Mouse (Mus musculus) limb, embryonic 14.5 days (tissue): ENCODE results near the gene Cdk5rap2. TPM values are rescaled to one million over a fixed set of nuclear protein-coding genes. Genes with fewer than 3 reads are reported as not detected.

ENCODE experiments used
- ATAC-seq: fragments of 200-750 bp; cut with Nextera tagmentation; 2 replicates; pipeline ENCODE4 v1.8.0; 2017; ENCODE audit warnings: low read depth, moderate number of reproducible peaks, moderate TSS enrichment; ENCODE audit not compliant: low FRiP score
- DNase-seq: peaks from one replicate; pipeline ENCODE4 v3.0.0-alpha.2; 2015; ENCODE audit warnings: low spot score
- H3K27ac ChIP-seq: fragments of 300-500 bp; sonication (generic); replicated peaks from 2 replicates; pipeline ENCODE4 v1.5.1; 2014; ENCODE audit warnings: low read depth, mild to moderate bottlenecking, low read length, moderate library complexity, mixed read lengths
- H3K27me3 ChIP-seq: fragments of 300-500 bp; sonication (generic); 2 replicates; pipeline ENCODE4 v1.6.1; 2014; ENCODE audit warnings: low read length, mixed read lengths; ENCODE audit not compliant: control insufficient read depth, insufficient read depth
- H3K36me3 ChIP-seq: fragments of 300-500 bp; sonication (generic); 2 replicates; pipeline ENCODE4 v1.6.1; 2014; ENCODE audit warnings: mild to moderate bottlenecking, low read length, moderate library complexity, mixed read lengths; ENCODE audit not compliant: control insufficient read depth, insufficient read depth
- H3K4me1 ChIP-seq: fragments of 300-500 bp; sonication (generic); 2 replicates; pipeline ENCODE4 v1.6.1; 2014; ENCODE audit warnings: antibody characterized with exemption, low read length, mixed read lengths; ENCODE audit not compliant: control insufficient read depth, insufficient read depth
- H3K4me2 ChIP-seq: fragments of 300-500 bp; sonication (generic); replicated peaks from 2 replicates; pipeline ENCODE4 v1.6.1; 2014; ENCODE audit warnings: low read depth, mild to moderate bottlenecking, low read length, moderate library complexity; ENCODE audit not compliant: severe bottlenecking
- H3K4me3 ChIP-seq: fragments of 300-500 bp; sonication (generic); replicated peaks from 2 replicates; pipeline ENCODE4 v1.5.1; 2014; ENCODE audit warnings: low read length
- H3K9ac ChIP-seq: fragments of 300-500 bp; sonication (generic); 2 replicates; pipeline ENCODE4 v1.6.1; 2014; ENCODE audit warnings: mild to moderate bottlenecking, low read depth, low read length, moderate library complexity; ENCODE audit not compliant: severe bottlenecking
- H3K9me3 ChIP-seq: fragments of 300-500 bp; sonication (generic); 2 replicates; pipeline ENCODE4 v1.6.1; 2016; ENCODE audit warnings: low read length; ENCODE audit not compliant: control insufficient read depth
- POLR2A ChIP-seq: fragments of 200-500 bp; IDR thresholded peaks from 2 replicates; pipeline ENCODE4 v1.8.0; 2012; ENCODE audit warnings: inconsistent platforms, mild to moderate bottlenecking, moderate library complexity, borderline replicate concordance; ENCODE audit not compliant: insufficient read depth, insufficient read length; ENCODE audit errors: extremely low read depth
- WGBS: fragments of 180-500 bp; shearing (Covaris S2); extraction: QIAGEN DNeasy Blood & Tissue Kit; methylation state at CpG from one replicate; pipeline ENCODE4 v1.1.7; 2014; 5-methylcytosine and 5-hydroxymethylcytosine counted together
- polyA plus RNA-seq, 2 experiments: library from polyadenylated mRNA; depleted of rRNA in 1 of 2; stranded (reverse) in 1 of 2; unstranded in 1 of 2; fragments of >200 nt; fragmentation: Nextera tagmentation in 1 of 2; extraction: Ambion mirVana in 1 of 2; gene quantifications; 2 replicates each; pipeline versions ENCODE4 v1.2.1 to v1.2.3; 2012 to 2014

Gene Cdk5rap2
- polyA plus RNA-seq, 2 experiments = 18.7 to 19.2 TPM

GRCm38 (mm10) chr4:70278057-70278456 lies 132.2 kb downstream of the Cdk5rap2 start:
- DNase-seq (no peak), ATAC-seq (no peak)
- TF ChIP-seq POLR2A = no peak
- Histone ChIP-seq H3K9ac (no peak overlapping the region), H3K4me2 (no peak overlapping the region), H3K36me3 (peaks cover 34% of the 10 kb centered on the region), H3K27ac (no peak overlapping the region), H3K4me1 (no peaks in the 10 kb centered on the region; the same call in 1 of the 2 replicates), H3K27me3 (no peaks in the 10 kb centered on the region), H3K9me3 (no peaks in the 10 kb centered on the region), H3K4me3 (no peak overlapping the region)
- WGBS = 94% methylated on average over 3 of the region's 3 CpGs

GRCm38 (mm10) chr4:70272943-70273342 lies 137.3 kb downstream of the Cdk5rap2 start:
- 93% methylated on average over 4 of the region's 4 CpGs for WGBS

GRCm38 (mm10) chr4:70272527-70272926 lies 137.7 kb downstream of the Cdk5rap2 start:
- DNase-seq (no peak), ATAC-seq (no peak)
- Histone ChIP-seq H3K9ac (no peak overlapping the region), H3K27ac (no peak overlapping the region), H3K36me3 (peaks cover 26% of the 10 kb centered on the region), H3K9me3 (no peaks in the 10 kb centered on the region), H3K27me3 (no peaks in the 10 kb centered on the region), H3K4me1 (no peaks in the 10 kb centered on the region), H3K4me3 (no peak overlapping the region), H3K4me2 (no peak overlapping the region)
- TF ChIP-seq POLR2A = no peak
- WGBS = 91% methylated on average over 4 of the region's 4 CpGs

More at GRCm38 (mm10) chr4:70272943-70273342, 137.3 kb downstream of the Cdk5rap2 start:
- Histone ChIP-seq H3K9me3 (no peaks in the 10 kb centered on the region), H3K27ac (no peak overlapping the region), H3K4me3 (no peak overlapping the region), H3K27me3 (no peaks in the 10 kb centered on the region), H3K36me3 (peaks cover 26% of the 10 kb centered on the region), H3K4me2 (no peak overlapping the region), H3K4me1 (no peaks in the 10 kb centered on the region), H3K9ac (no peak overlapping the region)
- DNase-seq (no peak), ATAC-seq (no peak)
- no peak for TF ChIP-seq POLR2A

GRCm38 (mm10) chr4:70267213-70267906 lies 142.9 kb downstream of the Cdk5rap2 start:
- no peaks in the 10 kb centered on the region for H3K4me1 ChIP-seq
- H3K4me2 ChIP-seq = no peak overlapping the region
- WGBS = 88% methylated on average over 2 of the region's 2 CpGs
- DNase-seq (no peak), ATAC-seq (no peak)
- H3K9me3 ChIP-seq = no peaks in the 10 kb centered on the region
- no peak overlapping the region for H3K4me3 ChIP-seq
- no peaks in the 10 kb centered on the region for H3K27me3 ChIP-seq
- no peak overlapping the region for H3K9ac ChIP-seq
- no peak overlapping the region for H3K27ac ChIP-seq
- TF ChIP-seq POLR2A = no peak
- H3K36me3 ChIP-seq = peaks cover 45% of the 10 kb centered on the region

GRCm38 (mm10) chr4:70265248-70265647 lies 145.0 kb downstream of the Cdk5rap2 start:
- Histone ChIP-seq H3K4me1 (no peaks in the 10 kb centered on the region), H3K36me3 (peaks cover 46% of the 10 kb centered on the region), H3K9me3 (no peaks in the 10 kb centered on the region), H3K27ac (no peak overlapping the region), H3K4me2 (no peak overlapping the region), H3K27me3 (no peaks in the 10 kb centered on the region), H3K9ac (no peak overlapping the region), H3K4me3 (no peak overlapping the region)
- ATAC-seq = no peak
- 65% methylated on average over 6 of the region's 6 CpGs for WGBS
- no peak for TF ChIP-seq POLR2A
- DNase-seq = no peak
